Mouse (Mus musculus): ENCODE results near the gene Grm4. TPM values are rescaled to one million over a fixed set of nuclear protein-coding genes. Genes with fewer than 3 reads are reported as not detected.
A peak's percentile ranks its signal among the peaks of the same experiment; 100 is the strongest.

The Grm4 gene
- polyA plus RNA-seq, 1 experiment, result 0.02 TPM

DNA sequence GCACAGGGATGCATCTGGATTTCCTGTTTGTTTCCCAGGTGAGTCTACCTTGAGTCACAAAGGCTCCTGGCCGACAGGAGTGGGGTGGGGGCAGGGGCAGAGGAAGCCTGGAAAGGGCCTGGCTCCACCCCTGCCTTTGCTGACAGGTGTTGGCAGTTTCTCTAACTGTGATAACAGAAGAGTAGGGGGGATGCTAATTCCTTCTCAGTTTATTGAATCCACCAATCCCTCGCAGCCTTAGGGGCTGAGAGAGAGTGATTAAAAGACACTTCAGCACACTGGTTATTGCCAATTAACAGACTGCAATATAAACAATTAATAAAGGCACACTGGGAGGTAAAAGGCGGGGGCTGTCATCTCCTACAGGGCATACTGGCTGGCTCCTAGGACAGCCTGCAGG is 142.2 kb downstream of the Grm4 start:
- H3K27me3 ChIP-seq (replicated peaks; ENCODE audit: control insufficient read depth, insufficient read depth, low read length), result no peaks in the 10 kb centered on the region
- no peak for TF ChIP-seq CTCF (conservative IDR thresholded peaks at IDR 0.05; ENCODE audit: insufficient read depth, insufficient read length, low read depth, low read length)
- TF ChIP-seq POLR2A (IDR thresholded peaks at IDR 0.05; ENCODE audit: low read depth, low read length), result no peak
- no peak overlapping the region for H3K27ac ChIP-seq (ENCODE audit: insufficient read depth, low read depth, low read length)
- H3K4me3 ChIP-seq (ENCODE audit: insufficient read depth, low read depth, low read length), result no peak overlapping the region
- DNase-seq, result no peak
- WGBS, result 74% methylated on average over 3 of the region's 3 CpGs
- no peaks in the 10 kb centered on the region for H3K4me1 ChIP-seq (ENCODE audit: control insufficient read depth, insufficient read depth, low read length)
- H3K36me3 ChIP-seq (ENCODE audit: control insufficient read depth, insufficient read depth, low read length), result no peaks in the 10 kb centered on the region

DNA sequence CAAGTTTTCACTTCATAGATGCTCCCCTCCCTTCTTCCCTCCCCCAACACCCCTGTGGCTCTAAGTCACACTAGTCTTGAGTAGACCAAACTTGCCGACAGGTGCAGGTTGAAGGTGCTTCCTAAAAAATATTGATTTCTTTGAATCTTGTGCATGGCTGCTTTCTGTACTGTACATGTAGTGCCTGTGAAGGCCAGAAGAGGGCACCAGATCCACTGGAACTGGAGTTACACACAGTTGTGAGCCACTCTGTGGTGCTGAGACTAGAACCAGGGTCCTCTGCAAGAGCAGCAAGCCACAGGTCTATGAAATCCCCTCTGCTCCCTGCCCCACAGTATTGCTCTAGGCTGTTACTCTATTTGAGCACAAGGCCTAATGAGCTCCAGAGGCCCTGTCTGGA is 144.1 kb downstream of the Grm4 start:
- H3K27me3 ChIP-seq (replicated peaks; ENCODE audit: control insufficient read depth, insufficient read depth, low read length), result no peaks in the 10 kb centered on the region
- TF ChIP-seq CTCF (conservative IDR thresholded peaks at IDR 0.05; ENCODE audit: insufficient read depth, insufficient read length, low read depth, low read length), result peak; percentile 29
- TF ChIP-seq POLR2A (IDR thresholded peaks at IDR 0.05; ENCODE audit: low read depth, low read length), result no peak
- WGBS, result 100% methylated on average over 1 of the region's 1 CpGs
- no peak for DNase-seq
- H3K27ac ChIP-seq (ENCODE audit: insufficient read depth, low read depth, low read length), result no peak overlapping the region
- no peak overlapping the region for H3K4me3 ChIP-seq (ENCODE audit: insufficient read depth, low read depth, low read length)
- H3K36me3 ChIP-seq (ENCODE audit: control insufficient read depth, insufficient read depth, low read length), result no peaks in the 10 kb centered on the region
- no peaks in the 10 kb centered on the region for H3K4me1 ChIP-seq (ENCODE audit: control insufficient read depth, insufficient read depth, low read length)

DNA sequence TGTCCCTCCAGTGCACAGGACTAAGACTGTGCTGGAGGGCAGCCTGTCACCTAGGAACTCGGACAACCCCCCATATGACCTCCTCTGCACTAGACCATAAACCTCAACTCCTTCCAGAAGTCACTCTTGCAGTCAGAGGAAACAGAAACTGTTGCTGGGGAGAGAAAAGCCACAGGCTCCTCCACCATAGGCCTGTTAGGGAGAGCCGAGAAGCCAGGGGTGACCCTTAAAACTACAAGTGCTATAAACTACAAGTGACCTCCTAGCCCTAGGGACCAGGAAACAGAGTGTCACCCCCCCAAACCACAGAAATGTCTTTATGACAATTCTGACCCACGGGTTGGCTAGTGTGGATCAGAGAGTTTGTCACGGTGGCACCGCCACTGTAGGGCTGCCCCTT is 145.7 kb downstream of the Grm4 start:
- TF ChIP-seq CTCF (conservative IDR thresholded peaks at IDR 0.05; ENCODE audit: insufficient read depth, insufficient read length, low read depth, low read length) (no peak), POLR2A (IDR thresholded peaks at IDR 0.05; ENCODE audit: low read depth, low read length) (no peak)
- no peak overlapping the region for H3K4me3 ChIP-seq (ENCODE audit: insufficient read depth, low read depth, low read length)
- no peak overlapping the region for H3K27ac ChIP-seq (ENCODE audit: insufficient read depth, low read depth, low read length)
- 57% methylated on average over 5 of the region's 5 CpGs for WGBS
- H3K36me3 ChIP-seq (ENCODE audit: control insufficient read depth, insufficient read depth, low read length), result no peaks in the 10 kb centered on the region
- no peaks in the 10 kb centered on the region for H3K27me3 ChIP-seq (replicated peaks; ENCODE audit: control insufficient read depth, insufficient read depth, low read length)
- no peak for DNase-seq
- no peaks in the 10 kb centered on the region for H3K4me1 ChIP-seq (ENCODE audit: control insufficient read depth, insufficient read depth, low read length)

Other genes with a start within 250 kb of the Grm4 start
- 37.4 and 38.9 TPM in 2 replicates for gene Hmga1, start 35.1 kb upstream of the Grm4 start, polyA plus RNA-seq (2012; rRNA removed)
- 41.7 and 55.7 TPM in 2 replicates for gene AI413582, start 44.4 kb upstream of the Grm4 start, polyA plus RNA-seq (2012; rRNA removed)
- 61.4 and 69.9 TPM in 2 replicates for gene Nudt3, start 102.1 kb upstream of the Grm4 start, polyA plus RNA-seq (2012; rRNA removed)
- gene RPS10-NUDT3, start 113.8 kb upstream of the Grm4 start, polyA plus RNA-seq (2012; rRNA removed), result not detected in 2 replicates
- gene Rps10, start 115.3 kb upstream of the Grm4 start, polyA plus RNA-seq (2012; rRNA removed), result 814 and 927 TPM in 2 replicates
- 0.58 and 1.3 TPM in 2 replicates for gene Pacsin1, start 134.1 kb upstream of the Grm4 start, polyA plus RNA-seq (2012; rRNA removed)
- 0.09 and 0.45 TPM in 2 replicates for gene Spdef, start 207.6 kb upstream of the Grm4 start, polyA plus RNA-seq (2012; rRNA removed)

Measured in kidney, adult 2 months (tissue).